Mouse (Mus musculus) cortical plate, adult 2 months (tissue): ENCODE results near the gene Pcdh8. TPM values are rescaled to one million over a fixed set of nuclear protein-coding genes. Genes with fewer than 3 reads are reported as not detected.
A peak's percentile ranks its signal among the peaks of the same experiment; 100 is the strongest.

Source experiments
- H3K27ac ChIP-seq: fragments of 200-500 bp; 2 replicates; pipeline ENCODE4 v1.5.1; 2012; ENCODE audit warnings: low read length, control low read depth, inconsistent platforms; ENCODE audit not compliant: insufficient read depth
- H3K4me1 ChIP-seq: fragments of 200-500 bp; 2 replicates; pipeline ENCODE4 v1.6.1; 2011; ENCODE audit warnings: low read length; ENCODE audit not compliant: control insufficient read depth, insufficient read depth
- H3K4me3 ChIP-seq: fragments of 200-500 bp; 2 replicates; pipeline ENCODE4 v1.5.1; 2011; ENCODE audit warnings: mild to moderate bottlenecking, low read length, control low read depth; ENCODE audit not compliant: insufficient read depth
- CTCF ChIP-seq: fragments of 200-500 bp; IDR thresholded peaks from 2 replicates; pipeline ENCODE4 v1.5.1; 2011; ENCODE audit warnings: mild to moderate bottlenecking, control low read depth, low read length; ENCODE audit not compliant: insufficient read depth; ENCODE audit errors: extremely low read depth
- POLR2A ChIP-seq: fragments of 200-500 bp; IDR thresholded peaks from 2 replicates; pipeline ENCODE4 v1.6.1; 2011; ENCODE audit warnings: mild to moderate bottlenecking, low read length, control low read depth; ENCODE audit not compliant: insufficient read depth; ENCODE audit errors: extremely low read depth
- polyA plus RNA-seq: library from polyadenylated mRNA; depleted of rRNA; stranded (reverse); fragments of >200 nt; gene quantifications from 2 replicates; pipeline ENCODE4 v1.2.3, GENCODE M21; 2012

Pcdh8 gene
- polyA plus RNA-seq, 1 experiment: 26.5 TPM

- H3K4me3 ChIP-seq: no peak overlapping the region
- TF ChIP-seq CTCF (no peak), POLR2A (no peak)
- H3K4me1 ChIP-seq: no peaks in the 10 kb centered on the region
- no peak overlapping the region for H3K27ac ChIP-seq
These were observed 8.7 kb upstream of the Pcdh8 start for GRCm38 (mm10) chr14:79779841-79780240.

- no peak overlapping the region for H3K27ac ChIP-seq
- H3K4me3 ChIP-seq: peak overlapping the region; percentile 39
- TF ChIP-seq POLR2A: peak; percentile 22; the same call in 1 of the 2 replicates
- no peak for TF ChIP-seq CTCF
- no peaks in the 10 kb centered on the region for H3K4me1 ChIP-seq
These were observed 2.6 kb upstream of the Pcdh8 start for GRCm38 (mm10) chr14:79773425-79774391.

DNA sequence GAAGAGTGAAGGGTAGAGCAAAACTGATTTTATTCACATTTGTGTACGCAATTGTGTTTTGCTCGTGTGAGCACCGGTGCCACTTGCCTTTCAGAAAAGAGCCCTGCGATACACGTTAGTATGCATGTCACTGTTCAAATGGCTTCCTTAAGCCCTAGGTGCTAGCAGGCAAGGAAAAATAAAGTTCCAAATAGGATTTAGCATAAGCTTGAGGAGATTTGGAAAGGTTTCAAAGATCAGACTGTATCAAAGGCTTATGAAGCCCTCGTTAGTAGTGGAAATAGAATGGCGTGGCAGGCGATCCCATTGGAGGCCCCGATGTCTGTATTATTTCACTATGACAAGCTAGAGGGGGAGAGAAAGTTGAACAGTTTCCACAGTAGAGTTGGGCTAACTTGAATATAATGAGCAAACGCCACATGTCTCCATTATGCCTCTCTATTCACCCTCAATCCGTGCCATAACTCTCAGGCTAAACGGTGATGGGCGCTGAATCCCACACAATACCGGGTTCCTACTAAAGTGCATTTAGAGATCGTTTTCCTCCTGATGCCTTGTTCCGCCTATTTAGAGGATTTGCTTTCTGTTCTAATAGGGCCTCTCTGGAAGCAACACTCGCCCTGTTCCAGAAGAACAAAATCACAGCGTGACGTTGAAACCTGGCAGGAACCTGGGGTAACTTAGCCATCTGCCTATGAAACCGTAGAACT lies 845 bp upstream of the Pcdh8 start:
- TF ChIP-seq POLR2A (no peak), CTCF (no peak)
- no peak overlapping the region for H3K27ac ChIP-seq
- peak overlapping the region; percentile 49; the same call in 1 of the 2 replicates for H3K4me3 ChIP-seq
- H3K4me1 ChIP-seq: no peaks in the 10 kb centered on the region

DNA sequence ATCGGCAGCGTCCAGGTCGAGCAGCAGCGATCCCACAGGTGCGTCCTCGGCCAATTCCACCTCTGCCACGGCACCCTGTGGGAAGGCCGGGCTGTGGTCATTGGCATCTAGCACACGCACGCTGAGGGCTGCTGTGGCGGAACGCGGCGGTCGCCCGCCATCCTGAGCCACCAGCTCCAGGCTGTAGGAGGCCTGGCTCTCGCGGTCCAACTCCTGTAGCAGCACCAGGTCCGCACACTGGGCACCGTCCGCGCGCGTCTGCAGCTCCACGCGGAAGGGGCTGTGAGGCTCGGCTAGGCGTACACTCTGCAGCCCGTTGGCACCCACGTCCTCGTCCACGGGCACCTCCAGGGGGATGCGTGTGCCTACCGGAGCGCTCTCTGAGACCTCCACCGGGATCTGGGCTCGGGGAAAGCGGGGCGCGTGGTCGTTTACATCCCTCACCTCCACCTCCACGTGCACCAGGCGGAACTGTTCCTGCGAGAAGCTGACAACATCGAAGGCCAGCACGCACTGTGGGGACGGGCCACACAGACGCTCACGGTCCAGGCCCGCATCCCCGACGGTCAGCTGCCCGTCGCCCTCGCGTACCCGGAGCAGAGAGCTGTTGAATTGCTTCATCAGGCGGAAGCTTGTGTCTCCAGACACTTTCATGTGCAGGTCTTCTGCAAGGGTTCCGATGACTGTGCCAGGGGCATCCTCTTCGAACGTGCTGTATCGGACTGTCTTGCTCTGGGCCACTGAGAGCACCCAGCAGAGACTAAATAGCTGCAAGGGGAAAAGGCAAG lies 612 bp downstream of the Pcdh8 start:
- no peaks in the 10 kb centered on the region for H3K4me1 ChIP-seq

DNA sequence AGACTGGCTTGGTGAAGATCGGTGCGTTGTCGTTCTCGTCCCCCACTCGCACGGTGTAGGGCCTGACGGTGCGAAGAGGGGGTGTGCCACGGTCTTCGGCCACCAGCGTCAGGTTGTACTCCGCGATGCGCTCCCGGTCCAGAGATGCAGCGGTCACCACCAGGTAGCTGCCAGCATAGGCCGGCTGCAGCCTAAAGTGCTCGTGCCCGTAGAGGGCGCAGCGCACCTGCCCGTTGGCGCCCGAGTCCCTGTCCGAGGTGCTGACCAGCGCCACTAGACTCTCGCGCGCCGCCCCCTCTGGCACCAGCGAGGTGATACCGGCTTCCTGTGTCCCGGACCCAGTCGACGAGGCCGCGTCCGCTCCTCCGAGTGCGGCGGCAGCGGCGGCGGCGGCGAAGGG lies 1.5 kb downstream of the Pcdh8 start:
- Histone ChIP-seq H3K4me3 (peak overlapping the region; percentile 49), H3K4me1 (no peaks in the 10 kb centered on the region), H3K27ac (no peak overlapping the region)
- TF ChIP-seq POLR2A: no peak
- peak; percentile 42 for TF ChIP-seq CTCF

More for the DNA sequence above, 612 bp downstream of the Pcdh8 start:
- Histone ChIP-seq H3K27ac (peak overlapping the region; percentile 36; the same call in 1 of the 2 replicates), H3K4me3 (peak overlapping the region; percentile 49)
- TF ChIP-seq CTCF: no peak
- TF ChIP-seq POLR2A: no peak

- TF ChIP-seq POLR2A (no peak), CTCF (0 out of 2 replicates have a peak, but pooled peaks have one; percentile 1)
- no peak overlapping the region for H3K27ac ChIP-seq
- H3K4me1 ChIP-seq: no peaks in the 10 kb centered on the region
- H3K4me3 ChIP-seq: peak overlapping the region; percentile 49
These were observed 2.1 kb downstream of the Pcdh8 start for GRCm38 (mm10) chr14:79768996-79769395.

DNA sequence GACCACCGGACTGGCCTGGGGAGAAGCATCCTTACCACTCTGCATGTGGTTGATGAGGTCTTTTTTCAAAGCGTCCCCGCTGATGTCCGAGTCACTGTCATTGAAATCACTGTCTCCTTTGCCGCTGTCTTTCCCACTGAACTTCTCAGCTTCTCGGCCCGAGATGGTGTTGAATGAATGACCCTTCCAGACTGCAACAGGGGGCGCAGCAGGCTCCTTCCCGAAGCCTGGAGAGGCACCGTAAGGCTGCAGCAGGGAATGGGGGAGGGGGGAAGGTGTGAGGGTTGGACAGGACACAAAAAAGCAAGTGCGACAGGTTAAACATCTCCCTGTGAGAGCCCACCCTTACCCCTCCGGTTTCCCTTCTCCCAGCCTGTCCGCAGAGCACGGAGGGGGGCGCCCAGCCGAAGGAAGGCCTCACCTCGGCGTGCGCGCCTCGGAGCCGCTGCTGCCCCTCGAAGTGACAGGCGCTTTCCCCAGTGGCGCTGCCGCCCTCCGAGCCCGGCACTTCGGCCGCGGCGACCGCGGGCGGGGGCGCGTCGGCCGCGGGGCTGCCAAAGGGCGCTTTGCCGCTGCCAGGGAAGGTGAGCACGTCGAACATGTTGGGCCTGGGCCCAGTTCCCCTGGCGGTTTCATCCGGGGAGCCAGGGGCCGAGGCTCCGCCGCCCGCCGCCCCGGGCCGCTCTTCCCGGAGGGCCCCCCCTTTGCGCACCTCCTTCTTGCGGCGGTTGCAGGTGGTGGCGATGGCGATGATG lies 2.9 kb downstream of the Pcdh8 start:
- Histone ChIP-seq H3K27ac (no peak overlapping the region), H3K4me3 (peak overlapping the region; percentile 49), H3K4me1 (no peaks in the 10 kb centered on the region)
- TF ChIP-seq POLR2A (no peak), CTCF (no peak)

GRCm38 (mm10) chr14:79767601-79768000 lies 3.5 kb downstream of the Pcdh8 start:
- Histone ChIP-seq H3K4me1 (no peaks in the 10 kb centered on the region), H3K4me3 (peak overlapping the region; percentile 49), H3K27ac (no peak overlapping the region)
- no peak for TF ChIP-seq POLR2A
- TF ChIP-seq CTCF: no peak
